Mouse (Mus musculus): ENCODE results near the gene Adck1. TPM values are rescaled to one million over a fixed set of nuclear protein-coding genes. Genes with fewer than 3 reads are reported as not detected.

Gene Adck1
- polyA plus RNA-seq, 1 experiment from 2014 or later: 19.1 TPM

DNA sequence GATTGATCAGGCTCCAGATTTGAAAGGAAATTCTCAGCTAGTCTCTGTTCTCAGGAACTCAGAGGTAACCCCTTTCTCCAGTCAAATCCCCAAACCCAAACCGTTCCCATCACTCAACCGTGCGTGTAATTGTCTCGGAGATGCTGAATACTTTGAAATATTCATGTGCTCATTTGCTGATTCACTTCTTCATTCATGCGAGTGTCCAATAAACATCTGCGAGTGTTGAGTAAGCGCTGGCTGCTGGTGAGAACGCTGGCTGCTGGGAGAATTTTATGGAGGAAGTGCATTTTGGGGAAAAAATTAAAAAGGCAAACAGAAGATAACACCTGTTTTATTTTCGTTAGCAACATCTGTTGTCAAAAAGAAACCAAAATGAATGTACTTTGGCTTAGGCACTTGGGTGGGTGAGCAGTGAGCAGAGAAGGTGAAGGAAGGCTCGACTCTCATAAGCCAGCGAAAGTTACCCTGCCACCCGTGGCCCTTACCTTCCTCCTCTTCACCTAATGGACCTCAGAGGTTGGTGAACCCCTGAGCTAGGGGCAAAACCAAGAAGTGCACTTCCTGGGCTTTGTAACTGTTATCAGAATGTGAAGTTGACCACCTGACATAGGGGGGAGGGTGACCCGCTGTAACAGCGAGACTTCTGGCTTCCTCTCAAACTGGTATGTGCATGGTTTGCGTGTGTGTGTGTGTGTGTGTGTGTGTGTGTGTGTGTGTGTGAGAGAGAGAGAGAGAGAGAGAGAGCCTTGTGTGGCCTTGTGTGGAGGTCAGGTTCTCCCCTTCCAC lies 76.8 kb downstream of the Adck1 start:
- Histone ChIP-seq H3K4me3 (no peak overlapping the region), H3K27ac (no peak overlapping the region), H3K4me1 (replicated peaks) (no peaks in the 10 kb centered on the region), H3K36me3 (no peaks in the 10 kb centered on the region), H3K27me3 (ENCODE audit: insufficient read depth, poor library complexity, severe bottlenecking) (no peaks in the 10 kb centered on the region), H3K9me3 (no peaks in the 10 kb centered on the region)
- no peak for DNase-seq (ENCODE audit: low spot score)
- WGBS: 84% methylated on average over 15 of the region's 15 CpGs

DNA sequence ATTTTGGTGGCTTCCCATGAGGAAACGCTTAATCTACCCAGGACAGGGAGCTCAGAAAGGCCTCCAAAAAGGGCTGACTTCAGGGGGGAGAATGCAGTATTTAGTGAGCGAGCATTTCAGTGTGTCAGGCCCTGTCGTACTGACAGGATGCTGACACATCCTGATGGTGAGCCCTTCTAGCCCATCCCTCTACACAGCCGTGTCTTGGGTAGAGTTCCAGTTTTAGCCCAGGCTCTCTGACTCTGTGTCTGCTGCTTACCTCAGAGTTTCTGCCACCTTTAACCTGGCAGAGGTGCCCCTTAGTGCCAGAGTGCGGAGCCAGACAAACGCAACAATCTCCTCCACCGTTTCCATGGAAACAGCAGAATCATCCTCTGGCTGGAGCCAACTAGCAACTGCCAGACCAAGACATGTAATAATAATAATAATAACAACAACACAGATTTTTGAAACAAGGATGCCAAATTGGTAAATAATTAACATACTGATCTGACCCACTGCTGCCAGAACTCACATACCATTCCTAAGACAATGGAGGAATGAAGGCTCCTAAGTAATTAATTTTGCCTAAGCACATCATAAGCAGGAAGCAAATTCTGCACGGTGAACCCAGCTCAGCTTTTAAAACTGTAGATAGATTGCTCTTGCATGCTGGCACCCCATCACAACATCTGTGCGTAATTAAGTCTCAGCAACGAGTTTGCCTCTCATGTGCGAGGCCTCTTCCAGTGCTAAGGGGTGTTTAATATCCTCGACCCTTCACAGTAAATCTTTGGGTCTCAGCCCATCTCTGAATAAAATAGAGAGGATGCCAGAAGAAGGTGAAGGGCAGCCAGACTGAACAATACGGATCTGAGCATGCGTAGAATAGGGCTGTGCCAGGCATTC lies 81.8 kb downstream of the Adck1 start:
- no peaks in the 10 kb centered on the region for H3K36me3 ChIP-seq
- DNase-seq (ENCODE audit: low spot score): no peak
- no peaks in the 10 kb centered on the region for H3K4me1 ChIP-seq (replicated peaks)
- no peak overlapping the region for H3K4me3 ChIP-seq
- H3K27ac ChIP-seq: no peak overlapping the region
- no peaks in the 10 kb centered on the region for H3K27me3 ChIP-seq (ENCODE audit: insufficient read depth, poor library complexity, severe bottlenecking)
- WGBS: 85% methylated on average over 14 of the region's 14 CpGs
- H3K9me3 ChIP-seq: no peaks in the 10 kb centered on the region

DNA sequence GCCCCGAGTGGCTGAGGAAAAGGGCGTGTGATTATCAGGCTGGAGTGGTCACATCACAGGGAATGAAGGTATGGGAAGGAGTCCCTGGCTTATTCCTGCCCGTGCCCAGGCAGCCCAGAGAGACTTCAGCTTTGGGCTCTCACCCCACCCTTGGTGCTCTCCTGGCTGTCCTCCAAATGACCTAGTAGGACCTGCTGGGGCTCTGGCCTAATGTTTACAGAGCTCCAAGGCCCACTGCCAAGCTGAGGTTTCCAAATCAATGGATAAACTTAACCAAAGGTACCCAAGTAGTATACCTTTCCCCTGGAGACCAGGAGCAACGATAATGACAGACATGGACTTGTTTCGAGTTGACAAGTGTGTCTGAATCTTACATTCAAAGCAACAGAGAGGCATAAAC lies 83.7 kb downstream of the Adck1 start:
- 92% methylated on average over 5 of the region's 5 CpGs for WGBS
- Histone ChIP-seq H3K36me3 (no peaks in the 10 kb centered on the region), H3K9me3 (no peaks in the 10 kb centered on the region), H3K27ac (no peak overlapping the region), H3K4me1 (replicated peaks) (no peaks in the 10 kb centered on the region), H3K27me3 (ENCODE audit: insufficient read depth, poor library complexity, severe bottlenecking) (no peaks in the 10 kb centered on the region), H3K4me3 (no peak overlapping the region)
- DNase-seq (ENCODE audit: low spot score): no peak

DNA sequence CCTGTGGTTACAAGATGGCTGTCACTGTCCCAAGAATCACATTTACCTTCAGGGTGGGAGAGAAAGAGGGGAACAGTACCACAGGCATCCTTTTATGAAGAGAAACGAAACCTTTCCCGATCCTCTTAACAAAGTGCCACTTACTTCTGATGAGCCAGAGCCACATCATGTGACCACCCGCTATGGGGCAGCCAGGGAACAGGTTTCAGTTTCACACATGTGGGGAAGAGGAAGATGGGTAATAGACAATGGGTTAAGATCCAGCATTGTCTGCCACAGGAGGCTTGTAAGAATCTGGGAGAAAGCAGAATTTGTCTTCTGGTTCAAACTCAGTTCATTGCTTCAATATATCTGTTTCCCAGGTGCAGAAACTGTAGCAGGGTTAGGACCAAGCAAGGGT lies 85.1 kb downstream of the Adck1 start:
- WGBS: 93% methylated on average over 3 of the region's 3 CpGs
- no peak for DNase-seq (ENCODE audit: low spot score)
- H3K36me3 ChIP-seq: peaks cover 7% of the 10 kb centered on the region
- no peak overlapping the region for H3K27ac ChIP-seq
- H3K9me3 ChIP-seq: no peaks in the 10 kb centered on the region
- H3K27me3 ChIP-seq (ENCODE audit: insufficient read depth, poor library complexity, severe bottlenecking): no peaks in the 10 kb centered on the region
- no peaks in the 10 kb centered on the region for H3K4me1 ChIP-seq (replicated peaks)
- H3K4me3 ChIP-seq: no peak overlapping the region

DNA sequence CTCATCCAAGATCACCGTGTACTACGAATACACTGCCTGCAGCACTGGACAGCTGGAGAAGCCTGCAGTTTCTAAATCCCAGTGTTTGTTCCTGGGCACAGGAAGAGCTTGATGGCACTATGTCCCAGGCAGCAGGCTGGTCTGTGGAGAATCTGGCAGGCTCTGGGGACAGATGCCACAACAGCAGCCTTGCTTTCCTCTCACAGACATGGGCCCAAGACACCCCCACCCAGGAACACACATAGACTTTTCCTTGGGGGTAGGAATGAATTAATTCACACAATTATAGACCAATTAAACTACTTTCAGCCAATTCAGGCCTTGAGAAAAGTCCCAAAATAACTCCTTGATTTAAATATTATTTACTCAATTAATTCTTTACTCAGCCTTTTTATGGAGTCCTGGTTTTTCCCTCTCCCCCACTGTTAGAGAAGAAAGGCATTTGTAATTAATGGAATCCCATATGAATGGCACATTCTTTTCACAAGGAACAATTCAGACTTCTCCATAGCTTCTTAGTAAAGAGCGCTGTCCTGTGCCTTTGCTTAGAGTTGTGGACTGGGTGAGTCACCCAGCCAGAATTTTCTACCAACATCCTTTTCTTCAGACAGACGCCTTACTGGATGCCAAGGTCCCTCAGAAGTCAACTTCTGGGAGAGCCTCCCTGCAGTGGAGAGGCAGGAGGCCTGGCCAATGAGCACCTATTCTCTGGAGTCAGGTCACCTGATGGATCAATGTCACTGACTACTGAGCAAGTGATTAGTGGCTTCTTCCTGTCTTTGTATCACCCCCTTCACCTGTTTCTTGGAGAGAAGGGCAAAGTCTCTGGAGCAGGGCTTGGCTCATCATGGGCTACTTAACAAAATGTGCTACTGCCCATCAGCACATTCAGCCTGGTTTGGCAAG lies 90.6 kb downstream of the Adck1 start:
- H3K9me3 ChIP-seq: no peaks in the 10 kb centered on the region
- no peak for DNase-seq (ENCODE audit: low spot score)
- no peaks in the 10 kb centered on the region for H3K27me3 ChIP-seq (ENCODE audit: insufficient read depth, poor library complexity, severe bottlenecking)
- peaks cover 9% of the 10 kb centered on the region for H3K36me3 ChIP-seq
- no peak overlapping the region for H3K27ac ChIP-seq
- 79% methylated on average over 4 of the region's 4 CpGs for WGBS
- no peak overlapping the region for H3K4me3 ChIP-seq
- H3K4me1 ChIP-seq (replicated peaks): no peaks in the 10 kb centered on the region

DNA sequence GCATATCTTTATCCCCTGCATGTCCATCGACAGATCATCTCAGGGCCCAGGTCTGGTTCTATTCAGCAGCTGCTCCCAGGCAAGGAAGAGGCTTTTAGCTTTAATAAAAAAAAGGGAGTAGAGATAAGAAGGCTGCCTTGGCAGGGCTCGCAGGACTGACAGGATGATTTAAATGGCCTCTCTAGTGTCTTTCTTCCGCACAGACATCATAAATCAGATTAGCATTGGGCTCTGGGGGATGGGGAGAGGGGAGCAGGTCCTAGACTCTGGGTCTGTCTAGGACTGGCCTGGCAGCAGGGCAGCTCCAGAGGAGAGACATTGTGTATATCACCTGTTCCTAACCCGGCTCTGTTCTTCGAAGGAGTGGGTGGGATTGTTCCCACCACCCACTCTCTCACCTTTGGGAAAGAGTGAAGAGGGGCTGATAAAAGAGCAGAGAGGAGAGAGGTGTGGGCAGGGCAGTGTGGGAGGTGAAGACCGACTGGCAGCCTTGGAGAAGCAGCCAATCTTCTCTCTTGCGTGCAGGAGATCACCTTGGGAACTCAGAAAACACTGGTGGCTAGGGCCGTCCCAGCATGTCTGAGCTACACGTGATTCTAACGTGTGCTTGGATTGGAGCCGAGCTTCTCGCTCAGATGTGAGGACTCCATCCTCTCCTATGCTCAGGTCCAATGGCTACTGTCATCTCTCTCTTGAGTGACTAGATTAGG lies 94.5 kb downstream of the Adck1 start:
- Histone ChIP-seq H3K4me1 (replicated peaks) (no peaks in the 10 kb centered on the region), H3K27me3 (ENCODE audit: insufficient read depth, poor library complexity, severe bottlenecking) (no peaks in the 10 kb centered on the region), H3K9me3 (no peaks in the 10 kb centered on the region), H3K27ac (no peak overlapping the region), H3K4me3 (no peak overlapping the region), H3K36me3 (peaks cover 8% of the 10 kb centered on the region)
- DNase-seq (ENCODE audit: low spot score): no peak
- WGBS: 90% methylated on average over 12 of the region's 12 CpGs

DNA sequence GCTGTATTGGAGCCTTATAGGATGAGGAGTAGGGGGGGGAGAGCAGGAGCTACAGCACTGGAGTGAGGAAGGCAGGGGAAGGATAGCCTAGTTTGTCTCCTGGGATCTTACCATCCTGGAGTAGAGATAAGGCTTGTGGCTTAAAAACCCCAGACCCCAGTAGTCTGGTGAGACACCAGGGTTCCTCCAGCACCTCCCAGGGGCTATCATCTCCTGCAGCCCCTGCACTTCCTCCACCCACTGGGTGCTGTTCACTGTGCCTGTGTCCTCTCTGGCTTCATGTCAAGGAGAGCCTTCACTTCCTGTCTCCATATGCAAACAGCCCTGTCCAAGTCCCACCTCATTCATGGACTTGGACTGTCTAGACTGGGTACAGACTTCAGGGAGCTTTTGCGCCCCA lies 96.7 kb downstream of the Adck1 start:
- Histone ChIP-seq H3K27me3 (ENCODE audit: insufficient read depth, poor library complexity, severe bottlenecking) (no peaks in the 10 kb centered on the region), H3K27ac (no peak overlapping the region), H3K4me3 (no peak overlapping the region), H3K9me3 (no peaks in the 10 kb centered on the region), H3K4me1 (replicated peaks) (no peaks in the 10 kb centered on the region), H3K36me3 (peaks cover 8% of the 10 kb centered on the region)
- no peak for DNase-seq (ENCODE audit: low spot score)
- 94% methylated on average over 1 of the region's 1 CpGs for WGBS

DNA sequence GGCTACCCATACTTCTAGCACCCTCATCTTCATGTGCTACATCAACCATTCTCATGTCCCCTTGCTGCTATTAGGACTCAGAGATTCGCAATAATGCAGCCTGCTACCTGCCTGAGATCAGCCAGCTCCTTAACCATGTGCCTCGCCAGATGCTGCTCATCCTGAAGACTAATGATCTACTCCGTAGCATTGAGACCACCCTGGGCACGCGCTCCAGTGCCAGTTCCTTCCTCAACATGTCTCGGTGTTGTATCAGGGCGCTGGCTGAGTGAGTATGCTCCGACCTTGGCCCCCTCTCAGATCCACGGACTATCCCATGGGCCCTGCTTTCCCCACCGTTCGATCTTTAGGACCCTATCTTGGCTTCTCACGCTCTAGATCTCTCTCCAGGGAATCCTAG lies 98.6 kb downstream of the Adck1 start:
- no peaks in the 10 kb centered on the region for H3K9me3 ChIP-seq
- no peaks in the 10 kb centered on the region for H3K27me3 ChIP-seq (ENCODE audit: insufficient read depth, poor library complexity, severe bottlenecking)
- no peaks in the 10 kb centered on the region for H3K4me1 ChIP-seq (replicated peaks)
- no peak overlapping the region for H3K4me3 ChIP-seq
- WGBS: 93% methylated on average over 12 of the region's 12 CpGs
- no peak for DNase-seq (ENCODE audit: low spot score)
- no peak overlapping the region for H3K27ac ChIP-seq
- peaks cover 8% of the 10 kb centered on the region for H3K36me3 ChIP-seq

DNA sequence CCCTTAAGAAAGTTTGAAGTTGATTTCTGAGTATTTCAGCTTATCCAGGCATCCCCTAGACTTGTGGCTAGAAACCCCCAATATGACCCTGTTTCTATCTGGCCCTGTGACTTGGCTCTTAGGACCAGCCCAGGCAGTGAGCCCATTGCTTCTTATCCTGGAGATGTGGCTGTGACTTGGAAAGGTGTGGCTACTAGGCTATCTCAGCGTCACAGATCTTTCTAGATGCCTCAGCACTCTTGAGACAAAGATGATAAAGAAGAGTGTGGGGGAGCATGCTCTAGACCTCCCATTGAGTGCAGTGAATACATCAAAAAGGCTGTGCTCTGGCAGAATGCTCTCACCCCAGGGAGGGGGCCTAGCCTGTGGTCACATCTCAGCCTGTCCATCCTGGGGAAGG lies 99.1 kb downstream of the Adck1 start:
- Histone ChIP-seq H3K4me3 (no peak overlapping the region), H3K9me3 (no peaks in the 10 kb centered on the region), H3K36me3 (peaks cover 8% of the 10 kb centered on the region), H3K27ac (no peak overlapping the region), H3K27me3 (ENCODE audit: insufficient read depth, poor library complexity, severe bottlenecking) (no peaks in the 10 kb centered on the region), H3K4me1 (replicated peaks) (no peaks in the 10 kb centered on the region)
- 78% methylated on average over 1 of the region's 1 CpGs for WGBS
- DNase-seq (ENCODE audit: low spot score): no peak

DNA sequence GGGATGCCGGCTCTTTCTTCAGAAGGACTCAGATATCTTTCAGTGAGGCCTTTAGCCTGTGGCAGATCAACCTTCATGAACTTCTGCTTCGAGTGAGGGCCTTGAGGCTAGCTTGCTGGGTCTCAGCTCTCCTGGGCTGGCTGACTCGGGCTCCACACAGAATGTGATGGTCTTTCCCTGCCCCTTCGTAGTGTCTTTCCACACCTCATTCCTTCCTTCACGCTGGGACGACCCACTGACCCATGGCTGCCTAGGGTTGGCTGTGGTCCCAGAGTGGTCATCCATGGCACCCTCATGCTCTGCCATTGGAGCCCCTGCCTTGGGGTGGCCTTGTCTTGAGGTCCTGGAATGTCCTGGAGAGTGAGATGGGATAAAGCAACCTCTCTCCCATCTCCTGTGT lies 100.7 kb downstream of the Adck1 start:
- DNase-seq (ENCODE audit: low spot score): no peak
- no peaks in the 10 kb centered on the region for H3K9me3 ChIP-seq
- H3K4me1 ChIP-seq (replicated peaks): no peaks in the 10 kb centered on the region
- no peaks in the 10 kb centered on the region for H3K27me3 ChIP-seq (ENCODE audit: insufficient read depth, poor library complexity, severe bottlenecking)
- 93% methylated on average over 6 of the region's 6 CpGs for WGBS
- H3K27ac ChIP-seq: no peak overlapping the region
- peaks cover 8% of the 10 kb centered on the region for H3K36me3 ChIP-seq
- H3K4me3 ChIP-seq: no peak overlapping the region

DNA sequence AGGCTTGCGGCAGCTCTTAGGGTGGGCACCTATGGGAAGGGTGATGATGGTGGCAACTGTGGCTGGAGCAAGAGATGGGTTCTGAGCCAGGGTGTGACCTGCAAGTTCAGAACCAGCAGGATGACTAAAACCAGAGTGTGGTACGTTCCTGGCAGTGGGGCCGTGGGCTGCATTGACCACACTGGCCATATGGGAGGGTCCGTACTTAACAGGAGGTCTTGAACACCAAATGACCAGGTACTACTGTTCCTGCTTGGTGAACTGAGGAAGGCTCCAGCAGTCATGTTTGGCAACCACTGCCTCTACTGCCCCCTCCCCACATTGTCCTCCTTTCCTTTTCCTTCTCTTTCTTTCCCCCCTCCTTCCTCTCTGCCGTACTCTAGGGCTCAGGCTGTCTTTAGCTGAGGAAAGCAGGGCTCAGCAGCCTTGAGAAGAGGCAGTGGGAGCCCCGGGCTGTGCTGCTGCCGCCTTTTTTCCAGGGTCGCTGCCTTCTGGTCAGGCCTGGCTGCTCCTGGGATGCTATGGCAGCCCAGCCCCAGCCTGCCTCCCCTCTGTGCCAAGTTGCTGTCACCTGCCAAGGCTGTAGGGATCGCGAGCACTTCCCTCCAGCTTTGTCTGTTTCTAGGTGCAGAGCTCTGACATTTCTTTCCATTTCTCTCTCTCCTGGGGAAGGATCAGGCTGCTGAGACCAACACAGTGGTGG lies 103.4 kb downstream of the Adck1 start:
- H3K9me3 ChIP-seq: no peaks in the 10 kb centered on the region
- H3K27ac ChIP-seq: no peak overlapping the region
- peaks cover 8% of the 10 kb centered on the region for H3K36me3 ChIP-seq
- H3K4me3 ChIP-seq: no peak overlapping the region
- WGBS: 74% methylated on average over 10 of the region's 10 CpGs
- no peaks in the 10 kb centered on the region for H3K4me1 ChIP-seq (replicated peaks)
- no peak for DNase-seq (ENCODE audit: low spot score)
- no peaks in the 10 kb centered on the region for H3K27me3 ChIP-seq (ENCODE audit: insufficient read depth, poor library complexity, severe bottlenecking)

DNA sequence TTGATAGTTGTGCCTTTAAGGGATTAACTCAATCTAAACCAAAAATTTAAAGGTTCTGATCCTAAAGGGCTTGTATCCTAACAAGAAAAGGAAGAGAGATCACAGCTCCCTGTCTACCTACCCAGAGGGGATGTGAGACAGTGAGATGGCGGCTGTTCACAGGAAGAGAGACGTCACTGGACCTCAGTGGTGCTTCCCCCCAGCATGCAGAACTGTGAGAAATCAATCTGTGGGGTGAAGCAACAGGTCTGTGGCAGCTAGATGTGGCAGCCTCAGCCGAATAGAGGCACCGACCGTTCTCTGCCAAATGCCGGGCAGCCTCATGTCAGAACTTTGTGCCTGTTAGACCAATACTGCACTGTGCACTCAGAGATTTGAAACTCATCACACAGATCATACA lies 106.4 kb downstream of the Adck1 start:
- DNase-seq (ENCODE audit: low spot score): no peak
- Histone ChIP-seq H3K27me3 (ENCODE audit: insufficient read depth, poor library complexity, severe bottlenecking) (no peaks in the 10 kb centered on the region), H3K4me3 (no peak overlapping the region), H3K9me3 (no peaks in the 10 kb centered on the region), H3K36me3 (no peaks in the 10 kb centered on the region), H3K27ac (no peak overlapping the region), H3K4me1 (replicated peaks) (no peaks in the 10 kb centered on the region)
- WGBS: 90% methylated on average over 6 of the region's 6 CpGs
